Mouse (Mus musculus) bone marrow, adult 2 months (tissue): ENCODE results near the gene Nfkbia. TPM values are rescaled to one million over a fixed set of nuclear protein-coding genes. Genes with fewer than 3 reads are reported as not detected.
A peak's percentile ranks its signal among the peaks of the same experiment; 100 is the strongest.

Experiments used
- H3K27ac ChIP-seq: fragments of 200-500 bp; 2 replicates; pipeline ENCODE4 v1.5.1; 2012; ENCODE audit warnings: low read depth, mild to moderate bottlenecking, control low read depth, inconsistent platforms, low read length; ENCODE audit not compliant: control insufficient read depth, poor library complexity, insufficient read depth
- H3K4me1 ChIP-seq: fragments of 200-500 bp; 2 replicates; pipeline ENCODE4 v1.6.1; 2011; ENCODE audit warnings: low read length; ENCODE audit not compliant: control insufficient read depth, insufficient read depth
- H3K4me3 ChIP-seq: fragments of 200-500 bp; replicated peaks from 2 replicates; pipeline ENCODE3; 2011; ENCODE audit warnings: mild to moderate bottlenecking, low read depth, low read length, control low read depth; ENCODE audit not compliant: control insufficient read depth
- CTCF ChIP-seq: fragments of 200-500 bp; IDR thresholded peaks from 2 replicates; pipeline ENCODE4 v1.5.1; 2011; ENCODE audit warnings: low read length, control low read depth; ENCODE audit not compliant: control insufficient read depth, insufficient read depth
- POLR2A ChIP-seq: fragments of 200-500 bp; IDR thresholded peaks from 2 replicates; pipeline ENCODE4 v1.6.1; 2011; ENCODE audit warnings: low read depth, mild to moderate bottlenecking, control low read depth, low read length, borderline replicate concordance; ENCODE audit not compliant: control insufficient read depth
- WGBS: fragments of 180-500 bp; shearing (Covaris S2); methylation state at CpG from one replicate; pipeline ENCODE4 v1.1.7; 2018; 5-methylcytosine and 5-hydroxymethylcytosine counted together
- polyA plus RNA-seq: library from polyadenylated mRNA; stranded (reverse); fragments of >200 nt; gene quantifications from 2 replicates; pipeline ENCODE4 v1.2.4, GENCODE M21; 2011; ENCODE audit warnings: low replicate concordance; ENCODE audit not compliant: missing spikeins, insufficient read depth, insufficient read length

The Nfkbia gene
- 51.8 and 91.0 TPM in 2 replicates for polyA plus RNA-seq

GRCm38 (mm10) chr12:55492184-55492898 is at the start of gene Nfkbia:
TSS of gene Nfkbia (minus strand) at chr12:55492647.
- Histone ChIP-seq H3K4me1 (peaks cover 13% of the 10 kb centered on the region; the same call in 1 of the 2 replicates), H3K4me3 (peak within 1 kb of the TSS; percentile 98), H3K27ac (peak within 1 kb of the TSS; percentile 100)
- peak; percentile 97 for TF ChIP-seq POLR2A
- TF ChIP-seq CTCF, result peak; percentile 5; the same call in 1 of the 2 replicates
- WGBS, result under 1% methylated on average over 51 of the region's 58 CpGs

GRCm38 (mm10) chr12:55539157-55539556 is 46.7 kb upstream of the Nfkbia start:
- Histone ChIP-seq H3K4me1 (peaks cover 3% of the 10 kb centered on the region; the same call in 1 of the 2 replicates), H3K27ac (no peak overlapping the region), H3K4me3 (no peak overlapping the region)
- no peak for TF ChIP-seq CTCF
- TF ChIP-seq POLR2A, result no peak
- 69% methylated on average over 8 of the region's 8 CpGs for WGBS

DNA sequence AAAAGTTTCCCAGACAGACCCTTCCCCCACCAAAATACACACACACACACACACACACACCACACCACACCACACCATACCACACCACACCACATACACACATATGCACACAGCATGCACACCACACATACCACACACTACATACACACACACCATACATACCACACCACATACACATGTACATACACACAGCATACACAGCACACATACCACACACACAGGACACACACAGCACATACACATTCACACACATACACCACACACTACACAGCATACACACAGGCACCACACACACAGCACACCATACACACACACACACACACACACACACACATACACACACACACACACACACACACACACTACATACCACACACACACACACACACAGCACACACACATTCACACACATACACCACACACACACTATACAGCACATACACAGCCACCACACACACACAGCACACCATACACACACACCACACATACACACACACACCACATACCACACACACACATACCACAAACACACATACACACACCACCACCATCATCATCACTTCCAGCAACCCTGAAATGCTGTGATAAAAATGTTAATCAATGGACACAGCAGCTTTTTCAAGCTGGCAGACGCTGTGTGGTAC is 46.0 kb upstream of the Nfkbia start:
- Histone ChIP-seq H3K27ac (no peak overlapping the region), H3K4me3 (no peak overlapping the region), H3K4me1 (peaks cover 3% of the 10 kb centered on the region; the same call in 1 of the 2 replicates)
- TF ChIP-seq CTCF (no peak), POLR2A (no peak)
- 93% methylated on average over 1 of the region's 1 CpGs for WGBS

DNA sequence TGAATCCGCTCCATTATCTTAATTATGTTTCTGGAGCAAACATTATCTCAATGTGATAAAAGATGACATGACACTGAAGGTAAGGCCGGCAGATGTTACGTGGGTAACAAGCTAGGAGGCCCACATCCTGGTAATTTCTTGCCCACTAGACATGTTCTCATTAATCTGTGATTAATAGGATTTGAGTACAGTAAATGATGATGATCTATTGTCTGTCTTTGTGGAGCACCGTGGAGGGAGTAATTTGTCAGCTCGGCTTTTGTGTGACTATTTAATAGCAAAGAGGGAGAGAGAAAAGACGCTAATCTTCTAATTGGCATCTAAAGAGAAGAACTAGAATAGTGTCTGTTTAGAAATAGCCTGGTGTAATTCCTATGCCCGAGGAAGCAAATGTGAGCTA is 45.3 kb upstream of the Nfkbia start:
- 74% methylated on average over 7 of the region's 7 CpGs for WGBS
- Histone ChIP-seq H3K4me1 (peaks cover 3% of the 10 kb centered on the region; the same call in 1 of the 2 replicates), H3K4me3 (no peak overlapping the region), H3K27ac (no peak overlapping the region)
- no peak for TF ChIP-seq POLR2A
- TF ChIP-seq CTCF, result no peak

DNA sequence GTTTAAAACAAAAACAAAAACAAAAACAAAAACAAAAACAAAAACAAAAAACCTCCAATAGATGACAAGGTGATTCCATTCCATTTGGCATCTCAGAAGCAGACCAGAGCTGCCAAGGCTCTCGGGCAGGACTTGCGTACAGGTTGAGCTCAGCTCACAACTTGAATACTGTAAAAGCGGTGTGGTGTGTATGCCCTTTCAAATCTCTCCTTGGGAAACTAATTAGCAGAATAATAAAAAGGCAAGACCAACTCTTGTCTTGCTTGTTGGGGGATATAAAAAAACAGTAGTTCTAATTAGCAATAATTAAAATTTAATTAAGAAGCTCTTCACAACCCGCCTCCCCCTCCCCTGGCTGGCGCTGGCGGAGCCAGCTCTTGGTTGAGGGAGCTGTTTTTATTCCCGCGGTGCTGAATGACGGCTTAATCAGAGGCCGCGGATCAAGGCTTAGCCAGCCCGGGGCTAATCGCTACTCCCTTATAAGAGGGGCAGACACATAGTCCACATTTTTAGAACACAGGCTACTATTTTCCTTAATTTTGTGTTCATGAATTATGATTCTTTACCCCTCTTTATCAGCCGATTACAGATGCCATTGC is 44.2 kb upstream of the Nfkbia start:
- H3K27ac ChIP-seq, result no peak overlapping the region
- WGBS, result 17% methylated on average over 14 of the region's 14 CpGs
- H3K4me3 ChIP-seq, result no peak overlapping the region
- H3K4me1 ChIP-seq, result peaks cover 3% of the 10 kb centered on the region; the same call in 1 of the 2 replicates
- TF ChIP-seq POLR2A (no peak), CTCF (no peak)

- 67% methylated on average over 15 of the region's 15 CpGs for WGBS
- H3K4me1 ChIP-seq, result no peaks in the 10 kb centered on the region
- H3K27ac ChIP-seq, result no peak overlapping the region
- no peak overlapping the region for H3K4me3 ChIP-seq
- no peak for TF ChIP-seq CTCF
- TF ChIP-seq POLR2A, result no peak
Measured at GRCm38 (mm10) chr12:55526983-55527752, 34.7 kb upstream of the Nfkbia start.

DNA sequence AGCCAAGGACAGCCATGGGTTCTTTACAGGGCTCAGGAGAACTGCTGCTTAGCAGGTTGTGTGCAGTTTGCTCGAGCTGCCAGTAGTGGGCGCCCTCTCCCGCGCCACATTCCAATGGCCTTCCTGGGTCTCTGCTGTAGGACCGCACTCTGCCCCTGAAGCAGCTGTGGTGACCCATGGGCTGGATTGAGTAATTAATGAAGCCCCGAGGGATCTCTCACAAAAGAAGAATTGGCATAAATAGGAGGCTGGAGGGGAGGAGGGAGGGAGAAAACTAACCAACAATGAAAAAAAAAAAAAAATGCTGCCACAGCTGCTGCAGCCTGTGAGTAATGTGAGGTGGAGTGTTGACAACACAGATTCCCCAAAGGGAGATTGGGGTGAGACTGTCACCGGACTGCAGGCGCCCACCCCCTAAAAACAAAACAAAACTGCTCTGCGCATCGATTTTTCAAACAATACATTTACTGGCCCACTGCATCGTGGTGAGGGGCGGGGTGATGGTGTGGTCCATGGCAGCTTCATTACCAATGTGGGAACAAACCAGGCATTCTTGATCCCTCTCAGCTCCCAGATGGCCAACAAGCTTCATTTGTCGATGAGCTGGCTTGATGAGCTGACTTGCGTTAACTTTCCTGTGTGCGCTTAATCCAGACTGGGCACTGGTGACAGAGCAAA is 25.8 kb upstream of the Nfkbia start:
- H3K27ac ChIP-seq, result no peak overlapping the region
- H3K4me1 ChIP-seq, result no peaks in the 10 kb centered on the region
- WGBS, result 54% methylated on average over 15 of the region's 15 CpGs
- no peak for TF ChIP-seq POLR2A
- TF ChIP-seq CTCF, result peak; percentile 75
- H3K4me3 ChIP-seq, result no peak overlapping the region

- TF ChIP-seq CTCF, result no peak
- TF ChIP-seq POLR2A, result no peak
- H3K27ac ChIP-seq, result no peak overlapping the region
- H3K4me1 ChIP-seq, result no peaks in the 10 kb centered on the region
- 90% methylated on average over 5 of the region's 5 CpGs for WGBS
- no peak overlapping the region for H3K4me3 ChIP-seq
Measured at GRCm38 (mm10) chr12:55508817-55509216, 16.4 kb upstream of the Nfkbia start.
